Mouse (Mus musculus) spleen, adult 2 months (tissue): Measurements from ENCODE around the gene Got1. TPM values are rescaled to one million over a fixed set of nuclear protein-coding genes. Genes with fewer than 3 reads are reported as not detected.
"Not testable (repeated sequence)": the region's sequence is repeated elsewhere in the genome, so short reads cannot be mapped to it uniquely, and the experiment has no call there.

Source experiments
- DNase-seq, 2 experiments: peaks; one replicate each; pipeline versions ENCODE4 v3.0.0 to v3.0.0-alpha.2; 2012 to 2021; ENCODE audit warnings: low spot score in 2 of 2, low read depth in 1 of 2
- H3K27ac ChIP-seq: fragments of 200-500 bp; 2 replicates; pipeline ENCODE4 v1.5.1; 2012; ENCODE audit warnings: low read length, inconsistent platforms; ENCODE audit not compliant: insufficient read depth
- H3K27me3 ChIP-seq: fragments of 200-500 bp; 2 replicates; pipeline ENCODE4 v1.6.1; 2012; ENCODE audit warnings: mild to moderate bottlenecking, moderate library complexity, low read length, inconsistent platforms; ENCODE audit not compliant: control insufficient read depth, insufficient read depth
- H3K36me3 ChIP-seq: fragments of 200-500 bp; 2 replicates; pipeline ENCODE4 v1.6.1; 2012; ENCODE audit warnings: mild to moderate bottlenecking, low read length, inconsistent platforms; ENCODE audit not compliant: control insufficient read depth, insufficient read depth
- H3K4me1 ChIP-seq: fragments of 200-500 bp; 2 replicates; pipeline ENCODE4 v1.6.1; 2011; ENCODE audit warnings: inconsistent platforms; ENCODE audit not compliant: control insufficient read depth, insufficient read depth, insufficient read length
- H3K4me3 ChIP-seq: fragments of 200-500 bp; 2 replicates; pipeline ENCODE4 v1.5.1; 2011; ENCODE audit warnings: mild to moderate bottlenecking, inconsistent platforms; ENCODE audit not compliant: insufficient read depth, insufficient read length; ENCODE audit errors: extremely low read depth
- CTCF ChIP-seq: fragments of 200-500 bp; IDR thresholded peaks from 2 replicates; pipeline ENCODE4 v1.5.1; 2011; ENCODE audit warnings: mild to moderate bottlenecking, inconsistent platforms; ENCODE audit not compliant: insufficient read depth, insufficient read length, insufficient replicate concordance; ENCODE audit errors: extremely low read depth
- POLR2A ChIP-seq: fragments of 200-500 bp; IDR thresholded peaks from 2 replicates; pipeline ENCODE4 v1.6.1; 2011; ENCODE audit warnings: low read depth, low read length, inconsistent platforms
- WGBS: fragments of 180-500 bp; shearing (Covaris S2); methylation state at CpG from one replicate; pipeline ENCODE4 v1.1.7; 2018; 5-methylcytosine and 5-hydroxymethylcytosine counted together
- polyA plus RNA-seq: library from polyadenylated mRNA; depleted of rRNA; stranded (reverse); fragments of >200 nt; gene quantifications from 2 replicates; pipeline ENCODE4 v1.2.3, GENCODE M21; 2012

The Got1 gene
- polyA plus RNA-seq, 1 experiment: 14.0 TPM

- Histone ChIP-seq H3K27ac (no peak overlapping the region), H3K4me1 (no peaks in the 10 kb centered on the region), H3K27me3 (no peaks in the 10 kb centered on the region), H3K4me3 (no peak overlapping the region), H3K36me3 (peaks cover 30% of the 10 kb centered on the region)
- 93% methylated on average over 12 of the region's 12 CpGs for WGBS
- no peak for TF ChIP-seq CTCF
- no peak for TF ChIP-seq POLR2A
- no peak for DNase-seq
Measured at GRCm38 (mm10) chr19:43505441-43505840, 19.0 kb downstream of the Got1 start.

GRCm38 (mm10) chr19:43503593-43503992 is 20.8 kb downstream of the Got1 start:
- H3K27me3 ChIP-seq, H3K27ac ChIP-seq, H3K4me3 ChIP-seq, DNase-seq, H3K4me1 ChIP-seq: not testable (repeated sequence)
- WGBS: 79% methylated on average over 8 of the region's 9 CpGs
- peaks cover 35% of the 10 kb centered on the region for H3K36me3 ChIP-seq

GRCm38 (mm10) chr19:43502630-43503029 is 21.8 kb downstream of the Got1 start:
- no peaks in the 10 kb centered on the region for H3K27me3 ChIP-seq
- peaks cover 34% of the 10 kb centered on the region for H3K36me3 ChIP-seq
- no peak for TF ChIP-seq CTCF
- no peak for DNase-seq
- H3K4me3 ChIP-seq: no peak overlapping the region
- H3K4me1 ChIP-seq: no peaks in the 10 kb centered on the region
- H3K27ac ChIP-seq: no peak overlapping the region
- 85% methylated on average over 11 of the region's 11 CpGs for WGBS

GRCm38 (mm10) chr19:43498874-43499273 is 25.5 kb downstream of the Got1 start:
- no peak for DNase-seq
- H3K4me1 ChIP-seq: no peaks in the 10 kb centered on the region
- H3K36me3 ChIP-seq: peaks cover 15% of the 10 kb centered on the region
- TF ChIP-seq CTCF (no peak), POLR2A (no peak)
- no peak overlapping the region for H3K27ac ChIP-seq
- no peak overlapping the region for H3K4me3 ChIP-seq
- no peaks in the 10 kb centered on the region for H3K27me3 ChIP-seq
- WGBS: 87% methylated on average over 7 of the region's 7 CpGs

GRCm38 (mm10) chr19:43497440-43497839 is 27.0 kb downstream of the Got1 start:
- TF ChIP-seq CTCF (no peak), POLR2A (no peak)
- no peaks in the 10 kb centered on the region for H3K4me1 ChIP-seq
- no peaks in the 10 kb centered on the region for H3K27me3 ChIP-seq
- no peak for DNase-seq
- no peak overlapping the region for H3K27ac ChIP-seq
- H3K36me3 ChIP-seq: peaks cover 9% of the 10 kb centered on the region
- H3K4me3 ChIP-seq: no peak overlapping the region
- 91% methylated on average over 7 of the region's 7 CpGs for WGBS

- Histone ChIP-seq H3K4me3 (no peak overlapping the region), H3K27me3 (no peaks in the 10 kb centered on the region), H3K36me3 (peaks cover 7% of the 10 kb centered on the region), H3K4me1 (no peaks in the 10 kb centered on the region), H3K27ac (no peak overlapping the region)
- peak in 1 of 2 experiments; percentile 13 for DNase-seq
- TF ChIP-seq POLR2A (no peak), CTCF (no peak)
- 20% methylated on average over 5 of the region's 5 CpGs for WGBS
Measured at GRCm38 (mm10) chr19:43495846-43496245, 28.6 kb downstream of the Got1 start.

- Histone ChIP-seq H3K4me1 (no peaks in the 10 kb centered on the region), H3K36me3 (peaks cover 2% of the 10 kb centered on the region; the same call in 1 of the 2 replicates), H3K27ac (no peak overlapping the region), H3K27me3 (no peaks in the 10 kb centered on the region), H3K4me3 (no peak overlapping the region)
- TF ChIP-seq POLR2A (no peak), CTCF (no peak)
- no peak for DNase-seq
- 22% methylated on average over 14 of the region's 14 CpGs for WGBS
Measured at GRCm38 (mm10) chr19:43494914-43495313, 29.5 kb downstream of the Got1 start.

- 85% methylated on average over 6 of the region's 6 CpGs for WGBS
- Histone ChIP-seq H3K4me3 (no peak overlapping the region), H3K27me3 (no peaks in the 10 kb centered on the region), H3K27ac (no peak overlapping the region), H3K36me3 (no peaks in the 10 kb centered on the region), H3K4me1 (no peaks in the 10 kb centered on the region)
- DNase-seq: no peak
- no peak for TF ChIP-seq CTCF
- no peak for TF ChIP-seq POLR2A
Measured at GRCm38 (mm10) chr19:43493878-43494277, 30.5 kb downstream of the Got1 start.

- not testable (repeated sequence) for H3K4me3 ChIP-seq, H3K4me1 ChIP-seq, H3K27me3 ChIP-seq, H3K27ac ChIP-seq, H3K36me3 ChIP-seq, DNase-seq
- 87% methylated on average over 1 of the region's 1 CpGs for WGBS
Measured at GRCm38 (mm10) chr19:43493316-43493715, 31.1 kb downstream of the Got1 start.
